Mouse (Mus musculus): ENCODE data around the gene Maml3. TPM values are rescaled to one million over a fixed set of nuclear protein-coding genes. Genes with fewer than 3 reads are reported as not detected.

The Maml3 gene
- total and polyA plus RNA-seq, 3 experiments: 0.81 to 1.8 (median 0.98) TPM

DNA sequence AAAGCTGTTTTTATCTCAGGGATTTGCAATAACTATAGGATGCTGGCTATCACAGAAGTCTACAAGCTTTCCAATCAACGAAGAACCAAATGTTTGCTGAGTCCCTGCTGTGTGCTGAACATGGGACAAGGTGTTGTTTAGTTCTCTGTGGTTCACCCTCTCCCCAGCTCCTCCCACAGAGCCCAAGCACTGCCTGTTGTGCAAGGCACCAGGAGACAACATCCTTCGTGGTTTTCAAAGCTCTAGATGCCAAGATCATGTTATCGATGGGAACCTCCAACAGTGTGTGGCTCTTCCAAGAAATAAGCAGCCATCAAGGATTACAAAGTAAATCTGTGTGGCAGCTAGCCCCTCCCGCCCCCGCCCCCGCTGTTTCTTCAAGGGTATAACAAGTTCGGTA is 374.2 kb downstream of the Maml3 start:
- Histone ChIP-seq H3K36me3 (replicated peaks in 1 of 2; ENCODE audit: control insufficient read depth in 1 of 2, insufficient read depth in 1 of 2, low read length in 1 of 2) (no peaks in the 10 kb centered on the region), H3K79me2 (replicated peaks; ENCODE audit: control insufficient read depth, extremely low read depth, insufficient read depth, poor library complexity, severe bottlenecking) (no peaks in the 10 kb centered on the region), H3K4me3 (replicated peaks in 1 of 3; ENCODE audit: low read depth in 2 of 3, low read length in 2 of 3, poor library complexity in 1 of 3) (no peak overlapping the region), H3K4me1 (ENCODE audit: control insufficient read depth in 1 of 2, insufficient read depth in 2 of 2) (peaks cover 10 to 51% of the 10 kb centered on the region in 2 experiments), H3K9ac (ENCODE audit: insufficient read depth, low read depth) (no peak overlapping the region), H3K27ac (ENCODE audit: insufficient read depth, low read depth) (no peak overlapping the region), H3K9me3 (replicated peaks; ENCODE audit: low read length) (no peaks in the 10 kb centered on the region), H3K4me2 (ENCODE audit: insufficient read depth, low read depth, poor library complexity, severe bottlenecking) (no peak overlapping the region), H3K27me3 (replicated peaks) (no peaks in the 10 kb centered on the region)
- DNase-seq (ENCODE audit: extremely low read depth): no peak
- TF ChIP-seq CTCF (conservative IDR thresholded peaks at IDR 0.05 in 1 of 2, IDR thresholded peaks at IDR 0.05 in 1 of 2; ENCODE audit: low read depth in 2 of 2, low read length in 2 of 2) (no peak), MAX (IDR thresholded peaks at IDR 0.05; ENCODE audit: low read length) (no peak), MXI1 (IDR thresholded peaks at IDR 0.05; ENCODE audit: low read depth, low read length) (no peak), MAZ (IDR thresholded peaks at IDR 0.05; ENCODE audit: low read depth, low read length) (no peak), BHLHE40 (IDR thresholded peaks at IDR 0.05; ENCODE audit: low read depth, low read length) (no peak), USF2 (conservative IDR thresholded peaks at IDR 0.05; ENCODE audit: low read depth, low read length) (no peak), JUN (IDR thresholded peaks at IDR 0.05; ENCODE audit: insufficient read depth, low read depth, low read length) (no peak), MEF2A (IDR thresholded peaks at IDR 0.05; ENCODE audit: borderline replicate concordance, low read depth, low read length) (no peak), POLR2A (IDR thresholded peaks at IDR 0.05; ENCODE audit: low read depth, low read length) (no peak), NELFE (IDR thresholded peaks at IDR 0.05; ENCODE audit: low read depth, low read length) (no peak), ZMIZ1 (IDR thresholded peaks at IDR 0.05; ENCODE audit: low read depth, low read length) (no peak)
- in situ Hi-C loops (cut with MboI; ENCODE audit: low pct_ligation_motif_present, low pct_unique_long_range_greater_than_20kb, low sequenced_read_pairs): no loop called here
- dilution Hi-C loops (cut with MboI; ENCODE audit: extremely low pct_ligation_motif_present, extremely low pct_unique_long_range_greater_than_20kb, low sequenced_read_pairs): no loop called here

DNA sequence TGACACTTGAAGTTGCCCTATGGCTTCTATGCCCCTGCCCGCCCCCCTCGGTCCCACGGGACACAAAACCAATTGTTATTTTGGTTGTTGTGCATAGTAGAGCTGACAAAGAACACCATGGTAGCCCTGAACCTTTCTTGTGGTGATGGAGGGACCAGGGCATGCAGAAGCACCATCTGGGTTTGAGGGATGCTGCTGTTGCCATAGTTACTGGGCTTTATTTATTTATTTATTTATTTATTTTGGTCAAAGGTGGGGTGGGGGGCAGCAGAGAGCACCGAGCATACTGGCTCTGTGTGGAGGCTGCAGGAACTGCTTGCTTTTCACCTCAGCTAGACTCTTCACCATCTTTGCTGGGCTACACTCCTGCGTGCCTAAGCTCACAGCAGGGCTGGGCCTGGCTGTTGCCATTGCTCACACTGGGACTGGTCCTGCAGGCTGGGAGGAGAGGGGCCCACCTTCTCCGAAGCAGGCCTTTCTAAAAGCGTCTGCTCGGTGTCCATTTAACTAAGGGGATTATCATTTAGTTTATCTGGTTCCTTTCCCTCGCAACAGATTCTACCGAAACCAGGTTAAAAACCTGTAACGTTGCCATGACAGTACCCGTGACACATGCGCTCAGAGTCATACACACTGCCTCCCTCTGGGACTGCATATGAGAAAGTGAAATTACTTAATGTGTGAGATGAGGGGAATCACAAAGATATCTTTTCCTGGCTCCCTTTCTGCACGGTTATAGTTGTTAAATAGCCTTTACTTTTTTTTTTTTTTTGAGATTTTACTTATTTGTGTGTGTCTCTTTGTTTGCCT is 375.6 kb downstream of the Maml3 start:
- Histone ChIP-seq H3K4me3 (replicated peaks in 1 of 3; ENCODE audit: low read depth in 2 of 3, low read length in 2 of 3, poor library complexity in 1 of 3) (no peak overlapping the region), H3K4me2 (ENCODE audit: insufficient read depth, low read depth, poor library complexity, severe bottlenecking) (no peak overlapping the region)

DNA sequence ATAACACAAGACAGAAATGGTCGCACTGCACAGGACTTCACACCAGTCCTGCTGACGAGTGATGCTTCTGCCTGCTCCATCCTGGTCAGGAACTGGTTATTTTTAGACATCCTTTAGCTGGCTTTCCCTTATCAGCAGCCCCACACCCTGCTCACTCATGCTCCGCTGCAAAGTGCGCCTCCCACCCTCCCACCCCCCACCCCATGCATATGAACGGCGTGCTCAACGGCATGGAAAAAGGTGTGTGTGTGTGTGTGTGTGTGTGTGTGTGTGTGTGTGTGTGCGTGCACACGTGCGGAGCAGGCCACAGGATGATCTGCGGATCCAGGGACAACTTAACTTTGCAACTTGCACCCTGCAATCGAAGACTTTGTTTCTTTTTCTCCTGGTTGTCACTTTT is 376.4 kb downstream of the Maml3 start:
- TF ChIP-seq IRF4 (IDR thresholded peaks at IDR 0.05; ENCODE audit: low read depth, low read length) (no peak), BHLHE40 (IDR thresholded peaks at IDR 0.05; ENCODE audit: low read depth, low read length) (no peak), POLR2AphosphoS2 (IDR thresholded peaks at IDR 0.05; ENCODE audit: low read depth, low read length) (no peak), ZKSCAN1 (IDR thresholded peaks at IDR 0.05; ENCODE audit: borderline replicate concordance, low read depth, low read length) (no peak), HCFC1 (IDR thresholded peaks at IDR 0.05; ENCODE audit: low read depth, low read length) (no peak), ETS1 (conservative IDR thresholded peaks at IDR 0.05; ENCODE audit: low read depth, low read length) (no peak), MAFK (IDR thresholded peaks at IDR 0.05; ENCODE audit: insufficient replicate concordance, low read length) (no peak), CHD1 (IDR thresholded peaks at IDR 0.05; ENCODE audit: low read depth, low read length) (no peak), MEF2A (IDR thresholded peaks at IDR 0.05; ENCODE audit: borderline replicate concordance, low read depth, low read length) (no peak), POLR2A (IDR thresholded peaks at IDR 0.05; ENCODE audit: low read depth, low read length) (no peak), NRF1 (IDR thresholded peaks at IDR 0.05; ENCODE audit: low read depth, low read length) (no peak), UBTF (IDR thresholded peaks at IDR 0.05; ENCODE audit: low read depth, low read length) (no peak), TCF12 (IDR thresholded peaks at IDR 0.05; ENCODE audit: low read depth, low read length) (no peak)
- H3K27me3 ChIP-seq (replicated peaks): no peaks in the 10 kb centered on the region
- H3K36me3 ChIP-seq (replicated peaks in 1 of 2; ENCODE audit: control insufficient read depth in 1 of 2, insufficient read depth in 1 of 2, low read length in 1 of 2): no peaks in the 10 kb centered on the region
- no peak overlapping the region for H3K4me3 ChIP-seq (replicated peaks in 1 of 3; ENCODE audit: low read depth in 2 of 3, low read length in 2 of 3, poor library complexity in 1 of 3)
- no peaks in the 10 kb centered on the region for H3K9me3 ChIP-seq (replicated peaks; ENCODE audit: low read length)
- no peak overlapping the region for H3K4me2 ChIP-seq (ENCODE audit: insufficient read depth, low read depth, poor library complexity, severe bottlenecking)
- in situ Hi-C loops (cut with MboI; ENCODE audit: low pct_ligation_motif_present, low pct_unique_long_range_greater_than_20kb, low sequenced_read_pairs): no loop called here
- no peak for DNase-seq (ENCODE audit: extremely low read depth)
- H3K4me1 ChIP-seq (ENCODE audit: control insufficient read depth in 1 of 2, insufficient read depth in 2 of 2): peaks cover 10 to 59% of the 10 kb centered on the region in 2 experiments
- dilution Hi-C loops (cut with MboI; ENCODE audit: extremely low pct_ligation_motif_present, extremely low pct_unique_long_range_greater_than_20kb, low sequenced_read_pairs): no loop called here
- no peak overlapping the region for H3K9ac ChIP-seq (ENCODE audit: insufficient read depth, low read depth)
- H3K79me2 ChIP-seq (replicated peaks; ENCODE audit: control insufficient read depth, extremely low read depth, insufficient read depth, poor library complexity, severe bottlenecking): no peaks in the 10 kb centered on the region
- H3K27ac ChIP-seq (ENCODE audit: insufficient read depth, low read depth): no peak overlapping the region

More for the DNA sequence above, 375.6 kb downstream of the Maml3 start:
- Histone ChIP-seq H3K36me3 (replicated peaks in 1 of 2; ENCODE audit: control insufficient read depth in 1 of 2, insufficient read depth in 1 of 2, low read length in 1 of 2) (no peaks in the 10 kb centered on the region), H3K79me2 (replicated peaks; ENCODE audit: control insufficient read depth, extremely low read depth, insufficient read depth, poor library complexity, severe bottlenecking) (no peaks in the 10 kb centered on the region), H3K27me3 (replicated peaks) (no peaks in the 10 kb centered on the region), H3K27ac (ENCODE audit: insufficient read depth, low read depth) (no peak overlapping the region), H3K9ac (ENCODE audit: insufficient read depth, low read depth) (no peak overlapping the region), H3K4me1 (ENCODE audit: control insufficient read depth in 1 of 2, insufficient read depth in 2 of 2) (peaks cover 10 to 54% of the 10 kb centered on the region in 2 experiments), H3K9me3 (replicated peaks; ENCODE audit: low read length) (no peaks in the 10 kb centered on the region)
- TF ChIP-seq RCOR1 (conservative IDR thresholded peaks at IDR 0.05; ENCODE audit: low read depth, low read length) (no peak), ZKSCAN1 (IDR thresholded peaks at IDR 0.05; ENCODE audit: borderline replicate concordance, low read depth, low read length) (no peak), GABPA (IDR thresholded peaks at IDR 0.05; ENCODE audit: insufficient replicate concordance, low read depth, low read length) (no peak), KAT2A (IDR thresholded peaks at IDR 0.05; ENCODE audit: insufficient replicate concordance, low read length) (no peak), JUN (IDR thresholded peaks at IDR 0.05; ENCODE audit: insufficient read depth, low read depth, low read length) (no peak), SMC3 (IDR thresholded peaks at IDR 0.05; ENCODE audit: low read depth, low read length) (no peak)
- dilution Hi-C loops (cut with MboI; ENCODE audit: extremely low pct_ligation_motif_present, extremely low pct_unique_long_range_greater_than_20kb, low sequenced_read_pairs) (no loop called here), in situ Hi-C loops (cut with MboI; ENCODE audit: low pct_ligation_motif_present, low pct_unique_long_range_greater_than_20kb, low sequenced_read_pairs) (no loop called here)
- no peak for DNase-seq (ENCODE audit: extremely low read depth)

Measured in CH12.LX (cell line).